Mouse (Mus musculus): Measurements from ENCODE around the gene Slc24a3. TPM values are rescaled to one million over a fixed set of nuclear protein-coding genes. Genes with fewer than 3 reads are reported as not detected.

Slc24a3 gene
- total and polyA plus RNA-seq, 3 experiments, result not detected

GRCm38 (mm10) chr2:145668135-145668534 lies 500.6 kb downstream of the Slc24a3 start (continued):
- no peak for TF ChIP-seq POLR2AphosphoS2 (IDR thresholded peaks at IDR 0.05; ENCODE audit: low read length)
- TF ChIP-seq CHD2 (IDR thresholded peaks at IDR 0.05; ENCODE audit: low read length), result no peak

- H3K27ac ChIP-seq (ENCODE audit: control insufficient read depth, low read depth, low read length), result no peak overlapping the region
- DNase-seq (ENCODE audit: low read depth, low spot score), result no peak
- TF ChIP-seq MEF2A (IDR thresholded peaks at IDR 0.05; ENCODE audit: extremely low read depth, insufficient replicate concordance, low read depth, low read length, poor library complexity, severe bottlenecking), result no peak
- no peak for TF ChIP-seq MAZ (IDR thresholded peaks at IDR 0.05; ENCODE audit: low read depth, low read length)
- no peak for TF ChIP-seq POLR2AphosphoS5 (IDR thresholded peaks at IDR 0.05; ENCODE audit: borderline replicate concordance, low read depth, low read length)
- no peak for TF ChIP-seq JUND (IDR thresholded peaks at IDR 0.05; ENCODE audit: low read depth, low read length)
- TF ChIP-seq RCOR1 (IDR thresholded peaks at IDR 0.05; ENCODE audit: low read depth, low read length), result no peak
- no peak for TF ChIP-seq ELF1 (IDR thresholded peaks at IDR 0.05; ENCODE audit: low read depth, low read length)
- no peak for TF ChIP-seq MYC (IDR thresholded peaks at IDR 0.05; ENCODE audit: low read depth, low read length)
- TF ChIP-seq CTCF (IDR thresholded peaks at IDR 0.05 in 2 of 3, conservative IDR thresholded peaks at IDR 0.05 in 1 of 3; ENCODE audit: control insufficient read depth in 1 of 3, insufficient read depth in 1 of 3, low read depth in 2 of 3, low read length in 3 of 3, poor library complexity in 1 of 3, severe bottlenecking in 1 of 3), result no peak
- TF ChIP-seq KAT2A (conservative IDR thresholded peaks at IDR 0.05; ENCODE audit: low read depth, low read length), result no peak
- TF ChIP-seq CHD1 (IDR thresholded peaks at IDR 0.05; ENCODE audit: low read depth, low read length), result no peak
- no peak for TF ChIP-seq USF2 (IDR thresholded peaks at IDR 0.05; ENCODE audit: borderline replicate concordance in 1 of 2, insufficient read depth in 1 of 2, low read depth in 1 of 2, low read length in 2 of 2)
- TF ChIP-seq MXI1 (IDR thresholded peaks at IDR 0.05; ENCODE audit: low read depth, low read length), result no peak
- TF ChIP-seq E2F4 (IDR thresholded peaks at IDR 0.05; ENCODE audit: borderline replicate concordance, low read depth, low read length), result no peak
- no peak for TF ChIP-seq POLR2A (IDR thresholded peaks at IDR 0.05; ENCODE audit: control insufficient read depth in 1 of 2, insufficient read depth in 1 of 2, low read depth in 1 of 2, low read length in 2 of 2, poor library complexity in 1 of 2)
- TF ChIP-seq USF1 (IDR thresholded peaks at IDR 0.05; ENCODE audit: low read depth, low read length), result no peak
Observed at GRCm38 (mm10) chr2:145670131-145670530, 502.6 kb downstream of the Slc24a3 start.

GRCm38 (mm10) chr2:145674496-145675141 lies 507.1 kb downstream of the Slc24a3 start:
- no peak overlapping the region for H3K4me3 ChIP-seq (ENCODE audit: control insufficient read depth in 1 of 2, insufficient read depth in 1 of 2, low read depth in 2 of 2, low read length in 2 of 2)
- H3K27me3 ChIP-seq (ENCODE audit: control insufficient read depth in 1 of 2, insufficient read depth in 2 of 2, low read length in 2 of 2), result no peaks in the 10 kb centered on the region
- H3K27ac ChIP-seq (ENCODE audit: control insufficient read depth, low read depth, low read length), result no peak overlapping the region
- TF ChIP-seq ZC3H11A (IDR thresholded peaks at IDR 0.05; ENCODE audit: low read depth, low read length) (no peak), POLR2A (IDR thresholded peaks at IDR 0.05; ENCODE audit: control insufficient read depth in 1 of 2, insufficient read depth in 1 of 2, low read depth in 1 of 2, low read length in 2 of 2, poor library complexity in 1 of 2) (no peak)
- no peaks in the 10 kb centered on the region for H3K9me3 ChIP-seq (replicated peaks; ENCODE audit: insufficient read depth, low read length)
- no peaks in the 10 kb centered on the region for H3K36me3 ChIP-seq (ENCODE audit: control insufficient read depth in 1 of 2, insufficient read depth in 2 of 2, low read length in 2 of 2)
- no peaks in the 10 kb centered on the region for H3K79me2 ChIP-seq (ENCODE audit: control insufficient read depth, insufficient read depth, low read length, poor library complexity)
- no peak for DNase-seq (ENCODE audit: low read depth, low spot score)
- H3K4me1 ChIP-seq (ENCODE audit: control insufficient read depth in 1 of 2, insufficient read depth in 2 of 2, low read length in 2 of 2), result no peaks in the 10 kb centered on the region
- H3K9ac ChIP-seq (ENCODE audit: control insufficient read depth, low read depth, low read length, poor library complexity, severe bottlenecking), result no peak overlapping the region

More at GRCm38 (mm10) chr2:145670131-145670530, 502.6 kb downstream of the Slc24a3 start:
- Histone ChIP-seq H3K9me3 (replicated peaks; ENCODE audit: insufficient read depth, low read length) (no peaks in the 10 kb centered on the region), H3K4me3 (ENCODE audit: control insufficient read depth in 1 of 2, insufficient read depth in 1 of 2, low read depth in 2 of 2, low read length in 2 of 2) (no peak overlapping the region), H3K36me3 (ENCODE audit: control insufficient read depth in 1 of 2, insufficient read depth in 2 of 2, low read length in 2 of 2) (no peaks in the 10 kb centered on the region), H3K9ac (ENCODE audit: control insufficient read depth, low read depth, low read length, poor library complexity, severe bottlenecking) (no peak overlapping the region), H3K4me1 (ENCODE audit: control insufficient read depth in 1 of 2, insufficient read depth in 2 of 2, low read length in 2 of 2) (no peaks in the 10 kb centered on the region), H3K27me3 (ENCODE audit: control insufficient read depth in 1 of 2, insufficient read depth in 2 of 2, low read length in 2 of 2) (no peaks in the 10 kb centered on the region), H3K79me2 (ENCODE audit: control insufficient read depth, insufficient read depth, low read length, poor library complexity) (no peaks in the 10 kb centered on the region)
